Comparison of ENCODE assay signal across 19 mouse cellular contexts in the genomic region with DNA sequence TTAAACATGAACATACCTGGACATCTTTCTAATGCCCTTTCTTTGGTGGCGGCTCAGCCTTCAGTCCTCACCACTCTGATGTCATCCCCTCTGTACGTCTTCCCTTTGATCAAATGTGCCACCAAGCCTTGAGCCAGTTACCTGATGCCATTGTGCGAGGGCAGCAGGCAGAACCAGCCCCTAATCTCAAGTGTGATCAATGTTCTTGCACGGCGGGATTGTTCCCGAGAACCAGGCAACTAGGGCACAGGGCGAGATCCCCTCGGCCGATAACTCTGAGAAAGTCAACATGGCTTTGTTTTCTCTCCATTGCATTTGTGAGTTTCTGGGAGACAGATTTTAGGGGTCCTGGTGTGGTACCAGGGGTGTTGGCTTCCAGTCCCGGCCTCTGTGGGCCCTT.
"Had no signal": no experiment of that assay in that cellular context is flagged by ENCODE, and none has a peak within 500 bp of the region (broad histone marks: within the 10 kb centered on the region; RNA-seq: fewer than 3 reads in every experiment).

No protein-coding gene starts in this region.

- H3K27ac ChIP-seq: gastrocnemius, adult 2 months; heart, adult 2 months; heart, embryonic 10.5 days; hindbrain, embryonic 10.5 days; hindbrain, embryonic 12.5 days; hindbrain, embryonic 14.5 days; intestine, embryonic 15.5 days; layer of hippocampus, adult 2 months; limb, embryonic 13.5 days; limb, embryonic 15.5 days had no signal

- DNase-seq: gastrocnemius, adult 2 months; gastrocnemius, postnatal 10 days; gastrocnemius, postnatal 25 days; heart, adult 2 months; heart, postnatal 10 days; heart, postnatal 4 days; kidney, adult 18-20 months; kidney, adult 8-10 months; kidney, postnatal 10 days; left cerebral cortex, postnatal 4 days had no signal

- H3K4me3 ChIP-seq: gastrocnemius, adult 2 months; heart, adult 2 months; heart, embryonic 10.5 days; heart, embryonic 12.5 days; hindbrain, embryonic 10.5 days; hindbrain, embryonic 12.5 days; intestine, embryonic 15.5 days; layer of hippocampus, adult 2 months; limb, embryonic 13.5 days; limb, embryonic 15.5 days had no signal
